Mouse (Mus musculus) MN1 (cell line): Measurements from ENCODE around the gene Zc2hc1b.

Experiments used
- DNase-seq: peaks from one replicate; pipeline ENCODE4 v3.0.0-alpha.2; 2016; ENCODE audit warnings: low spot score

Gene Zc2hc1b

GRCm38 (mm10) chr10:13172798-13173221 lies 5.0 kb downstream of the Zc2hc1b start:
- peak; percentile 38 for DNase-seq

GRCm38 (mm10) chr10:13171461-13171860 lies 6.4 kb downstream of the Zc2hc1b start:
- no peak for DNase-seq

GRCm38 (mm10) chr10:13170739-13171448 lies 6.9 kb downstream of the Zc2hc1b start:
- DNase-seq: peak; percentile 57

DNA sequence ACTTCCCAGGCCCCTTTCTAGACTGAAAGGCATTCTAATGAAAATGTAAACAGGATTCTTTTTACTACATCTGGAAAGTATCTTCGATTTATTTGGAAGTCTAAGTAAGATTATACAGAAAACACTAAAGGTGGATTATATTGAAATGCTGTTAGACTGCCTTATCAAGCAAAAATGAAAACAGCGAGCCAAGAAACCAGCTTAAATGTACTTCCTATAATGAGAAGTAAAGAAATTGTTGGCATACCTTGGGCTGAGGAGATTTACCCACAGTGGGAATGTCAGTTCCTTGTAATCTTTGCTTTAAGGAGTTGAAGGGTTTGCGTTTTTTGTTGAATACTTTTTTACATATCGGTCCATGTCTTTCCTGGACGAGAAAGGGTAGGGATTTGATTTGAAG lies 9.4 kb downstream of the Zc2hc1b start:
- DNase-seq: no peak

DNA sequence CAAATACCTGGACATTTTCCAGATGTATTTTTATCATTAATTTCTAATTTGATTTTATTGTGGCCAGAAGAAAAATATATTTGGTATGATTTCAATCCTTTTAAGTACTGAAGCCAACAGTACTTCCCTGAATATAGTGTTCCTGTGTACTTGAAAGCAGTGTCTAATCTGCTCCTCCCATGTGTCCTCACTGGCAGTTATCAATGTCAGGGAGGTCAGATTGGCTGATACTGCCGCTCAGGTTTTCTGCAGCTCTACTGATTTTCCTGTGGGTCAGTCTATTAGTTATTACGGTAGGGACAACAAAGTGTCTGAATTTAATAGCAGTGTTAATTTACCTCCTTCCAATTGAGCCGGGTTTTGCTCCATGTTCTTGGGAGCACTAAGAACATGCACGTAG lies 15.8 kb downstream of the Zc2hc1b start:
- DNase-seq: no peak

GRCm38 (mm10) chr10:13160913-13161312 lies 16.9 kb downstream of the Zc2hc1b start:
- DNase-seq: no peak

- no peak for DNase-seq
Observed at GRCm38 (mm10) chr10:13155377-13155776, 22.4 kb downstream of the Zc2hc1b start.

DNA sequence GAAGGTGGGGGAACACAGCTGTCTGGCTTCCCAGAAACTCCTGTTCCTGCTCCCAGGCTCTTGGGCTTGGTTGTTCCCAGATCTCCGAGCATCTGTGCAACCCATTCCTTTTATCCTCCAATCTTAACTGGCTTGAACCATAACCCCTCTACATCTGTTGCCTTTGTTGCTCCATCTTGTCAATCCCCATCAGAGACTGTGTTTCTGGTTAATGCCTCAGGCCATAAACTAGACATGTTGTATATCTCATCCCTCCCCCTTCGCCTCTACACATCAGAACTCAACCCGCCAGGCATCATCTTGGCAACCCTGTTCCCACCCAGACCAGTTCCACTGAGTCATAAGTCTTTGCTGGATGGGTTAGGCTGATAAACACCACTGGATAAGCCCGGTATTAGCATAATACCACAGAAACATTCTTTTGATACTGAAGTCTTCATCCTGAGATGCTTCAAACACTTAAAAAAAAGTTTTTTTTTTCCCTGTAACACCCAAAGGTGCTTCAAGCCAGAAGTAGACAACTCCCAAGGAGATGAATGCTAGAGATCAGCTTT lies 24.9 kb downstream of the Zc2hc1b start:
- DNase-seq: no peak

- no peak for DNase-seq
Observed at GRCm38 (mm10) chr10:13151353-13151752, 26.5 kb downstream of the Zc2hc1b start.

DNA sequence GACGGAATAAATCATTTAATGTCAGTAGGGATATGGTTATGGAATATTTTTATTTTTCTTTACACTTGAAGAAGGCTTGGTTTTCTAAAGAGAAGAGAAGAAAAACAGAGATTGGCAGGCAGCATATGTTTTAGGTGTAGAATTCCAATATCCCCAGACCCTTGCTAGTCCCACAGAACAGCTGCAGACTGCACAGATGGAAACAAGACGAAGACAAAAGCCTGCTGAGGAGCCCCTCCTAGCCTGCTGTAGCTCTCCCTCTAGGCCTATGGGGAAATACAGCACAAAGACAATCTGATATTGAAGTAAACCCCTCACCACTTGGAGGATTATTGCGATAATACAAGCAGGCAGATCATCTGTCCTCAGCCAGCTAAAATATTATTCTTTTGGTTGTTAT lies 27.4 kb downstream of the Zc2hc1b start:
- no peak for DNase-seq

- no peak for DNase-seq
Observed at GRCm38 (mm10) chr10:13140434-13140833, 37.4 kb downstream of the Zc2hc1b start.

DNA sequence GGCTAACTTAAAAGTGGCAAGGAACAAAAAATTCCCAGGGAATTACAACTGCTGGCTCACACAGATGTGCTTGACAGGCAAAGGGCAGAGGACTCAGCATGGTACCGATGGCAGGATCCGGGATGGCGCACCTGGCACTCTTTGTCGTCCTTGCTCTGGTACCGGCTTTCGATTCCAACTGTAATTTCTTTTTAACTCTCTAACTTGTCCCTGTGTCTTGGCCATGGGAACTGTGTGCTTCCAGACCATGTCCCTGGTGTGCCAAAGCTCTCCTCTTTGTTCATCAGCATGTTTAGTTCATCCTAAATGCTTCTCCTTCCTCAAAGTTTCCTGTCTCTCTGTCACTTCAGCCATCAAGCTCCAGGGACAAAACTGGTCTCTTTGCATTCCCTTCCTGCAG lies 39.9 kb downstream of the Zc2hc1b start:
- DNase-seq: no peak

DNA sequence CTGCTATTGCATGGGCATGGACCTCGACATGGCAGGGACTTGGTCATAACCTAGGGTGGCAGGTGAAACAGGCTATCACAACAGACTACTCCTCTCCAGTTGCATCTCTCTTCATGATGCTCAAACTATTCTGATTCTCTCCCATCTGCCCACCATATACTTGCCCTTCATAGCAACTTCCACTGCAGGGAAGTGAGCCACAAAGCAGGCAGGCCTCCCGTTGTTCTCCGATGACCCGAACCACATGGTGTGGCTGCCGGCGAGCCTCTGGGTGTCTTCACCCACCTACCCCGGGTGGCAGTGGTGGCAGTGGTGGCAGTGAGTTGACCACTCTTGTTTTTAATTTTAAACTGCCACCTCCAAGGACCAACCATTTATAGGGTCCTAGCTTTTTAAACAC lies 42.1 kb downstream of the Zc2hc1b start:
- no peak for DNase-seq

- no peak for DNase-seq
Observed at GRCm38 (mm10) chr10:13135276-13135675, 42.5 kb downstream of the Zc2hc1b start.

- DNase-seq: no peak
Observed at GRCm38 (mm10) chr10:13133850-13134249, 44.0 kb downstream of the Zc2hc1b start.

DNA sequence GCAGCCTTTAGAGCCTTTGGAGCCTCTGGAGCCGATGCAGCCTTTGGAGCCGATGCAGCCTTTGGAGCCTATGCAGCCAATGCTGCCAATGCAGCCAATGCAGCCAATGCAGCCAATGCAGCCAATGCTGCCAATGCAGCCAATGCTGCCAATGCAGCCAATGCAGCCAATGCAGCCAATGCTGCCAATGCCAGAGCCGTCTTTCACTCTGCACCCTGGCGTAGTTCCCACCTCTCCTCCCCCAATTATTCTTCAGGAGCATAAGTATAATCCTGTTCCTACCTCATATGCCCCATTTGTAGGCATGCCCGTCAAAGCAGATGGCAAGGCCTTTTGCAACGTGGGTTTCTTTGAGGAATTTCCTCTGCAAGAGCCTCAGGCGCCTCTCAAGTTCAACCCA lies 49.9 kb downstream of the Zc2hc1b start:
- DNase-seq: no peak

DNA sequence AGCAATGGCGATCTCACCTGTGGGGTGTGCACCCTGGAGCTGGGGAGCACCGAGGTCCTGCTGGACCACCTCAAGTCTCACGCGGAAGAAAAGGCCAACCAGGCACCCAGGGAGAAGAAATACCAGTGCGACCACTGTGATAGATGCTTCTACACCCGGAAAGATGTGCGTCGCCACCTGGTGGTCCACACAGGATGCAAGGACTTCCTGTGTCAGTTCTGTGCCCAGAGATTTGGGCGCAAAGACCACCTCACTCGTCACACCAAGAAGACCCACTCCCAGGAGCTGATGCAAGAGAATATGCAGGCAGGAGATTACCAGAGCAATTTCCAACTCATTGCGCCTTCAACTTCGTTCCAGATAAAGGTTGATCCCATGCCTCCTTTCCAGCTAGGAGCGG lies 50.5 kb downstream of the Zc2hc1b start:
- no peak for DNase-seq

GRCm38 (mm10) chr10:13125811-13126210 lies 52.0 kb downstream of the Zc2hc1b start:
- no peak for DNase-seq

GRCm38 (mm10) chr10:13119300-13119699 lies 58.5 kb downstream of the Zc2hc1b start:
- no peak for DNase-seq

DNA sequence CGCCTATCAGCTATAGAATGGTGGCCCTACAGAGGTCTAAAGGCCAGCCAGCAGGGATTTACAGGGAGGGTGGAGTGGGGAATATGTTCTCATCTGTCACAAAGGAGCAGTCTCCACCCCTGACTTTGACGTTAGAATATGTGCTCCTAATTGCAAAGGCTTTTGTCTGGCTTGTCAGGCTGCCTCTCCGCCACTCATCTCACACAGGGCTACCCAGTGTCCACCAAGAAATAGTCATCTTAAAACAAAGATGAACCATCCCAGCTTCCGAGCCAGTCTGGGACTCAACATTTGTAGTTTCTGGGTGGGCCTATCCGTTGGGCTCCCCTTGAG lies 59.1 kb downstream of the Zc2hc1b start:
- no peak for DNase-seq

- no peak for DNase-seq
Observed at GRCm38 (mm10) chr10:13118024-13118769, 59.6 kb downstream of the Zc2hc1b start.

GRCm38 (mm10) chr10:13116706-13117665 lies 60.8 kb downstream of the Zc2hc1b start:
- DNase-seq: no peak
